Mouse (Mus musculus): Measurements from ENCODE around the gene Fam92b. TPM values are rescaled to one million over a fixed set of nuclear protein-coding genes. Genes with fewer than 3 reads are reported as not detected.

Fam92b gene
- polyA plus RNA-seq, 1 experiment from 2014 or later: 2.7 TPM

GRCm38 (mm10) chr8:120119931-120120330, 57.3 kb downstream of the Fam92b start:
- Histone ChIP-seq H3K36me3 (no peaks in the 10 kb centered on the region), H3K4me1 (replicated peaks) (peaks cover 26% of the 10 kb centered on the region), H3K9me3 (no peaks in the 10 kb centered on the region), H3K4me3 (no peak overlapping the region), H3K27ac (replicated peaks) (no peak overlapping the region), H3K4me2 (no peak overlapping the region), H3K9ac (no peak overlapping the region), H3K27me3 (peaks cover 19% of the 10 kb centered on the region)
- WGBS: 82% methylated on average over 6 of the region's 6 CpGs
- no peak for ATAC-seq (ENCODE audit: low read depth)

- Histone ChIP-seq H3K4me1 (replicated peaks) (peaks cover 26% of the 10 kb centered on the region), H3K4me3 (no peak overlapping the region), H3K9me3 (no peaks in the 10 kb centered on the region), H3K4me2 (no peak overlapping the region), H3K36me3 (no peaks in the 10 kb centered on the region), H3K27ac (replicated peaks) (no peak overlapping the region), H3K9ac (no peak overlapping the region), H3K27me3 (peaks cover 20% of the 10 kb centered on the region)
- ATAC-seq (ENCODE audit: low read depth): no peak
- WGBS: 70% methylated on average over 3 of the region's 3 CpGs
Observed at GRCm38 (mm10) chr8:120119429-120119828, 57.8 kb downstream of the Fam92b start.

GRCm38 (mm10) chr8:120118847-120119246, 58.4 kb downstream of the Fam92b start:
- no peak overlapping the region for H3K4me2 ChIP-seq
- no peak for ATAC-seq (ENCODE audit: low read depth)
- peaks cover 20% of the 10 kb centered on the region for H3K27me3 ChIP-seq
- H3K9ac ChIP-seq: no peak overlapping the region
- no peaks in the 10 kb centered on the region for H3K36me3 ChIP-seq
- H3K27ac ChIP-seq (replicated peaks): no peak overlapping the region
- WGBS: 82% methylated on average over 5 of the region's 5 CpGs
- H3K4me3 ChIP-seq: no peak overlapping the region
- H3K9me3 ChIP-seq: no peaks in the 10 kb centered on the region
- peaks cover 22% of the 10 kb centered on the region for H3K4me1 ChIP-seq (replicated peaks)

- peaks cover 20% of the 10 kb centered on the region for H3K27me3 ChIP-seq
- no peaks in the 10 kb centered on the region for H3K9me3 ChIP-seq
- no peak overlapping the region for H3K4me3 ChIP-seq
- H3K4me1 ChIP-seq (replicated peaks): peaks cover 26% of the 10 kb centered on the region
- no peak overlapping the region for H3K4me2 ChIP-seq
- no peak overlapping the region for H3K9ac ChIP-seq
- ATAC-seq (ENCODE audit: low read depth): no peak
- H3K36me3 ChIP-seq: no peaks in the 10 kb centered on the region
- 82% methylated on average over 9 of the region's 9 CpGs for WGBS
- no peak overlapping the region for H3K27ac ChIP-seq (replicated peaks)
Observed at GRCm38 (mm10) chr8:120118162-120118561, 59.1 kb downstream of the Fam92b start.

- Histone ChIP-seq H3K4me3 (no peak overlapping the region), H3K27me3 (peaks cover 20% of the 10 kb centered on the region), H3K4me2 (no peak overlapping the region), H3K9me3 (no peaks in the 10 kb centered on the region), H3K36me3 (no peaks in the 10 kb centered on the region), H3K27ac (replicated peaks) (no peak overlapping the region), H3K9ac (no peak overlapping the region), H3K4me1 (replicated peaks) (peaks cover 25% of the 10 kb centered on the region)
- no peak for ATAC-seq (ENCODE audit: low read depth)
- WGBS: 72% methylated on average over 7 of the region's 7 CpGs
Observed at GRCm38 (mm10) chr8:120116600-120116999, 60.7 kb downstream of the Fam92b start.

Other genes with a start within 250 kb of the Fam92b start
- 4.3 TPM in 2 replicates for gene Crispld2, start 185.0 kb downstream of the Fam92b start, polyA plus RNA-seq (2015; fragmentation: Nextera tagmentation; extraction: Ambion mirVana)
- 30.1 and 30.4 TPM in 2 replicates for gene Zdhhc7, start 76.0 kb downstream of the Fam92b start, polyA plus RNA-seq (2015; fragmentation: Nextera tagmentation; extraction: Ambion mirVana)
- 19.4 and 24.0 TPM in 2 replicates for gene 6430548M08Rik, start 63.3 kb downstream of the Fam92b start, polyA plus RNA-seq (2015; fragmentation: Nextera tagmentation; extraction: Ambion mirVana)
- gene Gse1, start 51.0 kb upstream of the Fam92b start, polyA plus RNA-seq (2015; fragmentation: Nextera tagmentation; extraction: Ambion mirVana): 17.0 and 17.1 TPM in 2 replicates